Mouse (Mus musculus) hindbrain, embryonic 12.5 days (tissue): Measurements from ENCODE around the gene Nudt13. TPM values are rescaled to one million over a fixed set of nuclear protein-coding genes. Genes with fewer than 3 reads are reported as not detected.
"Not testable (repeated sequence)": the region's sequence is repeated elsewhere in the genome, so short reads cannot be mapped to it uniquely, and the experiment has no call there.

ENCODE experiments used
- ATAC-seq: fragments of 200-750 bp; cut with Nextera tagmentation; 2 replicates; pipeline ENCODE4 v1.8.0; 2017; ENCODE audit warnings: moderate TSS enrichment; ENCODE audit not compliant: low FRiP score
- H3K27ac ChIP-seq: fragments of 300-500 bp; sonication (generic); 2 replicates; pipeline ENCODE4 v1.5.1; 2016; ENCODE audit warnings: mild to moderate bottlenecking
- H3K27me3 ChIP-seq: fragments of 300-500 bp; sonication (generic); 2 replicates; pipeline ENCODE4 v1.6.1; 2016; ENCODE audit warnings: mild to moderate bottlenecking
- H3K36me3 ChIP-seq: fragments of 300-500 bp; sonication (generic); 2 replicates; pipeline ENCODE4 v1.6.1; 2016; ENCODE audit warnings: mild to moderate bottlenecking
- H3K4me1 ChIP-seq: fragments of 300-500 bp; sonication (generic); 2 replicates; pipeline ENCODE4 v1.6.1; 2016
- H3K4me2 ChIP-seq: fragments of 300-500 bp; sonication (generic); replicated peaks from 2 replicates; pipeline ENCODE4 v1.6.1; 2016; ENCODE audit warnings: mild to moderate bottlenecking
- H3K4me3 ChIP-seq: fragments of 300-500 bp; sonication (generic); 2 replicates; pipeline ENCODE4 v1.5.1; 2016; ENCODE audit warnings: mild to moderate bottlenecking
- H3K9ac ChIP-seq: fragments of 300-500 bp; sonication (generic); 2 replicates; pipeline ENCODE4 v1.6.1; 2016; ENCODE audit warnings: mild to moderate bottlenecking, moderate library complexity
- H3K9me3 ChIP-seq: fragments of 300-500 bp; sonication (generic); replicated peaks from 2 replicates; pipeline ENCODE4 v1.6.1; 2016; ENCODE audit warnings: mild to moderate bottlenecking
- WGBS: fragments of 180-500 bp; shearing (Covaris S2); methylation state at CpG from one replicate; pipeline ENCODE4 v1.1.7; 2016; 5-methylcytosine and 5-hydroxymethylcytosine counted together
- polyA plus RNA-seq: library from polyadenylated mRNA; unstranded; fragments of >200 nt; fragmentation: Nextera tagmentation; extraction: Ambion mirVana; gene quantifications from 2 replicates; pipeline ENCODE4 v1.2.1, GENCODE M21; 2016

Gene Nudt13
- polyA plus RNA-seq, 1 experiment from 2014 or later: 12.5 TPM

GRCm38 (mm10) chr14:20294947-20295346, 450 bp downstream of the Nudt13 start:
- 46% methylated on average over 8 of the region's 8 CpGs for WGBS
- H3K9me3 ChIP-seq: no peaks in the 10 kb centered on the region
- peak; percentile 47; the same call in 1 of the 2 replicates for ATAC-seq
- H3K4me3 ChIP-seq: peak overlapping the region; percentile 46
- 0 out of 2 replicates have a peak, but pooled peaks cover 5% of the 10 kb centered on the region for H3K4me1 ChIP-seq
- no peaks in the 10 kb centered on the region for H3K27me3 ChIP-seq
- peak overlapping the region; percentile 2; the same call in 1 of the 2 replicates for H3K9ac ChIP-seq
- no peaks in the 10 kb centered on the region for H3K36me3 ChIP-seq
- peak overlapping the region; percentile 50 for H3K4me2 ChIP-seq
- no peak overlapping the region for H3K27ac ChIP-seq

- no peak for ATAC-seq
- 81% methylated on average over 3 of the region's 3 CpGs for whole genome bisulfite sequencing
- Histone ChIP-seq H3K4me1 (0 out of 2 replicates have a peak, but pooled peaks cover 5% of the 10 kb centered on the region), H3K27ac (no peak overlapping the region), H3K9ac (no peak overlapping the region), H3K9me3 (no peaks in the 10 kb centered on the region), H3K4me3 (no peak overlapping the region), H3K4me2 (no peak overlapping the region), H3K36me3 (no peaks in the 10 kb centered on the region), H3K27me3 (no peaks in the 10 kb centered on the region)
Measured at GRCm38 (mm10) chr14:20297616-20298015, 3.1 kb downstream of the Nudt13 start.

GRCm38 (mm10) chr14:20298131-20298530, 3.6 kb downstream of the Nudt13 start:
- no peak overlapping the region for H3K27ac ChIP-seq
- no peaks in the 10 kb centered on the region for H3K9me3 ChIP-seq
- H3K27me3 ChIP-seq: no peaks in the 10 kb centered on the region
- H3K9ac ChIP-seq: no peak overlapping the region
- 92% methylated on average over 3 of the region's 3 CpGs for WGBS
- H3K4me1 ChIP-seq: 0 out of 2 replicates have a peak, but pooled peaks cover 5% of the 10 kb centered on the region
- no peak overlapping the region for H3K4me2 ChIP-seq
- no peak for ATAC-seq
- no peaks in the 10 kb centered on the region for H3K36me3 ChIP-seq
- H3K4me3 ChIP-seq: no peak overlapping the region

GRCm38 (mm10) chr14:20305085-20305484, 10.6 kb downstream of the Nudt13 start:
- H3K27me3 ChIP-seq, H3K9ac ChIP-seq, H3K9me3 ChIP-seq, ATAC-seq, H3K27ac ChIP-seq, H3K4me3 ChIP-seq, H3K4me2 ChIP-seq, H3K4me1 ChIP-seq: not testable (repeated sequence)
- WGBS: 75% methylated on average over 2 of the region's 2 CpGs
- peaks cover 17% of the 10 kb centered on the region for H3K36me3 ChIP-seq

GRCm38 (mm10) chr14:20315137-20315536, 20.6 kb downstream of the Nudt13 start:
- WGBS: 90% methylated on average over 1 of the region's 1 CpGs
- Histone ChIP-seq H3K9ac (no peak overlapping the region), H3K9me3 (no peaks in the 10 kb centered on the region), H3K4me3 (no peak overlapping the region), H3K27me3 (no peaks in the 10 kb centered on the region), H3K4me2 (no peak overlapping the region), H3K4me1 (no peaks in the 10 kb centered on the region), H3K36me3 (peaks cover 24% of the 10 kb centered on the region), H3K27ac (no peak overlapping the region)
- ATAC-seq: no peak

- Histone ChIP-seq H3K27me3 (no peaks in the 10 kb centered on the region), H3K4me2 (no peak overlapping the region), H3K27ac (no peak overlapping the region), H3K4me1 (no peaks in the 10 kb centered on the region), H3K36me3 (peaks cover 49% of the 10 kb centered on the region), H3K4me3 (no peak overlapping the region), H3K9me3 (no peaks in the 10 kb centered on the region), H3K9ac (no peak overlapping the region)
- WGBS: 87% methylated on average over 3 of the region's 3 CpGs
- no peak for ATAC-seq
Measured at GRCm38 (mm10) chr14:20319420-20319819, 24.9 kb downstream of the Nudt13 start.

- no peak overlapping the region for H3K4me2 ChIP-seq
- H3K9ac ChIP-seq: no peak overlapping the region
- no peaks in the 10 kb centered on the region for H3K9me3 ChIP-seq
- H3K27ac ChIP-seq: no peak overlapping the region
- H3K36me3 ChIP-seq: peaks cover 69% of the 10 kb centered on the region
- no peak for ATAC-seq
- H3K27me3 ChIP-seq: no peaks in the 10 kb centered on the region
- 97% methylated on average over 9 of the region's 9 CpGs for WGBS
- no peak overlapping the region for H3K4me3 ChIP-seq
- no peaks in the 10 kb centered on the region for H3K4me1 ChIP-seq
Measured at GRCm38 (mm10) chr14:20324196-20324595, 29.7 kb downstream of the Nudt13 start.

GRCm38 (mm10) chr14:20328474-20328873, 34.0 kb downstream of the Nudt13 start:
- Histone ChIP-seq H3K27me3 (no peaks in the 10 kb centered on the region), H3K4me2 (no peak overlapping the region), H3K9me3 (no peaks in the 10 kb centered on the region), H3K4me3 (no peak overlapping the region), H3K27ac (no peak overlapping the region), H3K4me1 (no peaks in the 10 kb centered on the region), H3K9ac (no peak overlapping the region), H3K36me3 (peaks cover 68% of the 10 kb centered on the region)
- 74% methylated on average over 9 of the region's 9 CpGs for WGBS
- no peak for ATAC-seq

GRCm38 (mm10) chr14:20331316-20331715, 36.8 kb downstream of the Nudt13 start:
- no peak overlapping the region for H3K27ac ChIP-seq
- H3K27me3 ChIP-seq: no peaks in the 10 kb centered on the region
- peaks cover 79% of the 10 kb centered on the region for H3K36me3 ChIP-seq
- 93% methylated on average over 4 of the region's 4 CpGs for WGBS
- H3K9ac ChIP-seq: no peak overlapping the region
- H3K9me3 ChIP-seq: no peaks in the 10 kb centered on the region
- no peak overlapping the region for H3K4me2 ChIP-seq
- ATAC-seq: no peak
- H3K4me1 ChIP-seq: no peaks in the 10 kb centered on the region
- no peak overlapping the region for H3K4me3 ChIP-seq

GRCm38 (mm10) chr14:20339415-20339814, 44.9 kb downstream of the Nudt13 start:
- Histone ChIP-seq H3K27me3 (no peaks in the 10 kb centered on the region), H3K9me3 (no peaks in the 10 kb centered on the region), H3K4me1 (no peaks in the 10 kb centered on the region), H3K9ac (no peak overlapping the region), H3K4me2 (no peak overlapping the region), H3K4me3 (no peak overlapping the region), H3K36me3 (peaks cover 62% of the 10 kb centered on the region), H3K27ac (no peak overlapping the region)
- ATAC-seq: no peak
- 94% methylated on average over 5 of the region's 5 CpGs for WGBS

- H3K4me3 ChIP-seq: no peak overlapping the region
- H3K27me3 ChIP-seq: no peaks in the 10 kb centered on the region
- no peak overlapping the region for H3K27ac ChIP-seq
- no peak for ATAC-seq
- H3K36me3 ChIP-seq: peaks cover 62% of the 10 kb centered on the region
- H3K9ac ChIP-seq: no peak overlapping the region
- H3K4me2 ChIP-seq: no peak overlapping the region
- no peaks in the 10 kb centered on the region for H3K4me1 ChIP-seq
- 84% methylated on average over 8 of the region's 8 CpGs for WGBS
- H3K9me3 ChIP-seq: no peaks in the 10 kb centered on the region
Measured at GRCm38 (mm10) chr14:20340149-20340548, 45.7 kb downstream of the Nudt13 start.

GRCm38 (mm10) chr14:20340866-20341265, 46.4 kb downstream of the Nudt13 start:
- 83% methylated on average over 7 of the region's 7 CpGs for WGBS
- H3K36me3 ChIP-seq: peaks cover 58% of the 10 kb centered on the region

GRCm38 (mm10) chr14:20345885-20346284, 51.4 kb downstream of the Nudt13 start:
- ATAC-seq: no peak
- Histone ChIP-seq H3K4me3 (no peak overlapping the region), H3K36me3 (peaks cover 30% of the 10 kb centered on the region), H3K27ac (no peak overlapping the region), H3K27me3 (no peaks in the 10 kb centered on the region), H3K4me1 (peaks cover 16% of the 10 kb centered on the region), H3K9ac (no peak overlapping the region), H3K4me2 (no peak overlapping the region), H3K9me3 (no peaks in the 10 kb centered on the region)
- 92% methylated on average over 9 of the region's 9 CpGs for WGBS

More at GRCm38 (mm10) chr14:20340866-20341265, 46.4 kb downstream of the Nudt13 start:
- Histone ChIP-seq H3K9me3 (no peaks in the 10 kb centered on the region), H3K4me1 (no peaks in the 10 kb centered on the region), H3K4me2 (no peak overlapping the region), H3K9ac (no peak overlapping the region), H3K27me3 (no peaks in the 10 kb centered on the region), H3K4me3 (no peak overlapping the region), H3K27ac (no peak overlapping the region)
- no peak for ATAC-seq
